Mouse (Mus musculus): ENCODE results near the gene Uox.

DNA sequence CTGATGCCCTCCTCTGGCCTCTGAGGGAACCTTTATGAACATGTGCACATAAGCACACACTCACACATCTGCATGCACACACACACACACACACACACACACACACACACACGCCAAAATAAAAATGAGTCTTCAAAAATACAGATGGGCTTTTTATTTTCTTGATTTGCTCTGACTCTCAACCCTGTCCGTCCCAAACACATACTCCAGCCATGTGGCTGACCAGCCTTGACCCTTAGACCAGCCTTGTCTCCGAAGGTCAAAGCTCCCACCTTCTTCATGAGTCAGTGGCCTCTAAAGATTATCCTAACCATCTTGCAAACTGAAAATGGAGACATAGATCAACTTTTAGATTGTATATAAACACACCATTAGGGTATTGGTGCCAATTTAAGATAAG is 632 bp upstream of the Uox start:
- TF ChIP-seq POLR2A (IDR thresholded peaks at IDR 0.05; ENCODE audit: low read depth, low read length) (no peak), CTCF (IDR thresholded peaks at IDR 0.05; ENCODE audit: extremely low read depth, insufficient read depth, insufficient read length, insufficient replicate concordance) (no peak)
